8 mouse cellular contexts compared by ENCODE assay signal in the genomic region with DNA sequence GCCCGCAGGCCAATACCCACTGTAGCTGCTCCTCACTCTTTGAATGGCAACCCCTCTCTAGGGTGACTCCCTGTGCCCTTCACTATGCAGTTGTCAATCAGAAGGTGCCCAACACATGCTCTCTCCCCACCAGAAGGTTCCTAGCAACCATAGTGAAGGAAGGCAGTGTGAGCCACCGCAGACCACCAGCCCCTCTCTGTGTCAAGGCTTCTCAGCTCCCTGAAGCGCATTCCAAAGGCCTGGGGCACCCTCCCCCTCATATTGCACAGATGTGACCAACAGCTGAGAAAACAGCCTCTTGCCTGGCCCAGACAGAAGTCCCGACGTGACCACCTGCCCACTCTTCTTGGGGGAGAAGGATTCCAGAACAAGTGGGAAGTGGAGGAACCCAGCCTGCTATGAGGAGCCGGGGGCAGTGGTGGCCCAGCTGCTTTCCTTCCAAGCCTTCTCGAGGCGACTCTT. TPM values are rescaled to one million over a fixed set of nuclear protein-coding genes. Genes with fewer than 3 reads are reported as not detected.
DNase-seq lines count a peak whose midpoint lies in the region; ATAC-seq and TF ChIP-seq lines count a peak whose summit lies in the region.

No protein-coding gene starts in this region.

- H3K36me3 ChIP-seq in heart, adult 2 months (ENCODE audit: control insufficient read depth, insufficient read depth, low read length) = no peaks in the 10 kb centered on the region
- H3K36me3 ChIP-seq in hindbrain, embryonic 14.5 days (replicated peaks; ENCODE audit: control insufficient read depth, insufficient read depth) = peaks cover 6% of the 10 kb centered on the region; the same call in 1 of the 2 replicates
- H3K36me3 ChIP-seq in midbrain, embryonic 14.5 days (ENCODE audit: control insufficient read depth, insufficient read depth, low read length) = peaks cover 7% of the 10 kb centered on the region; the same call in 1 of the 2 replicates

- H3K4me3 ChIP-seq in heart, adult 2 months = peak overlapping the region; percentile 74
- H3K4me3 ChIP-seq in hindbrain, embryonic 14.5 days (replicated peaks; ENCODE audit: low read length) = peak overlapping the region; percentile 47
- peak overlapping the region; percentile 58 for H3K4me3 ChIP-seq in midbrain, embryonic 14.5 days (replicated peaks; ENCODE audit: low read depth, low read length)

- H3K27ac ChIP-seq in heart, adult 2 months = peak overlapping the region; percentile 83
- H3K27ac ChIP-seq in hindbrain, embryonic 14.5 days = peak overlapping the region; percentile 49
- H3K27ac ChIP-seq in midbrain, embryonic 14.5 days (replicated peaks; ENCODE audit: low read depth, low read length) = peak overlapping the region; percentile 66

- peaks cover 7% of the 10 kb centered on the region for H3K4me1 ChIP-seq in heart, adult 2 months (ENCODE audit: control insufficient read depth, insufficient read depth, low read length)
- H3K4me1 ChIP-seq in hindbrain, embryonic 14.5 days (replicated peaks; ENCODE audit: control insufficient read depth, insufficient read depth, low read length) = peaks cover 27% of the 10 kb centered on the region; the same call in 1 of the 2 replicates
- H3K4me1 ChIP-seq in midbrain, embryonic 14.5 days (ENCODE audit: control insufficient read depth, insufficient read depth, low read length) = peaks cover 30% of the 10 kb centered on the region

- H3K79me2 ChIP-seq in heart, adult 2 months (replicated peaks; ENCODE audit: control insufficient read depth, insufficient read depth, low read length) = no peaks in the 10 kb centered on the region

- WGBS in heart, adult 2 months = 30% methylated on average over 8 of the region's 8 CpGs
- WGBS in hindbrain, embryonic 14.5 days = 1% methylated on average over 8 of the region's 8 CpGs
- WGBS in midbrain, embryonic 14.5 days = 5% methylated on average over 8 of the region's 8 CpGs

- H3K4me2 ChIP-seq in hindbrain, embryonic 14.5 days (replicated peaks) = peak overlapping the region; percentile 78
- peak overlapping the region; percentile 94 for H3K4me2 ChIP-seq in midbrain, embryonic 14.5 days (ENCODE audit: low read length)

- no peak for TF ChIP-seq CTCF in heart, adult 2 months (IDR thresholded peaks at IDR 0.05)

- intact Hi-C loops in heart, adult 2 months (cut with DNase I) = loop anchor here (1.0 to 10.0 kb wide), 2 partner anchors 9 to 207 kb away; no protein-coding TSS in a partner anchor
- intact Hi-C loops in heart, postnatal 36 days (cut with DNase I) = no loop called here

- H3K9ac ChIP-seq in heart, adult 2 months (ENCODE audit: low read depth, low read length) = peak overlapping the region; percentile 72
- peak overlapping the region; percentile 69 for H3K9ac ChIP-seq in hindbrain, embryonic 14.5 days
- peak overlapping the region; percentile 71 for H3K9ac ChIP-seq in midbrain, embryonic 14.5 days (replicated peaks; ENCODE audit: low read length)

- H3K27me3 ChIP-seq in heart, adult 2 months (ENCODE audit: control insufficient read depth, insufficient read depth, low read length) = no peaks in the 10 kb centered on the region
- H3K27me3 ChIP-seq in hindbrain, embryonic 14.5 days (ENCODE audit: control insufficient read depth, insufficient read depth, low read length) = no peaks in the 10 kb centered on the region
- H3K27me3 ChIP-seq in midbrain, embryonic 14.5 days (ENCODE audit: control insufficient read depth, insufficient read depth, low read length) = no peaks in the 10 kb centered on the region

- peak in 1 of 2 experiments; percentile 29 for DNase-seq in heart, adult 2 months
- no peak for DNase-seq in heart, postnatal 36 days
- DNase-seq in embryo, embryonic 10 days (ENCODE audit: low spot score) = peak; percentile 64
- no peak for DNase-seq in hindbrain, embryonic 14.5 days (ENCODE audit: low spot score)
- DNase-seq in midbrain, embryonic 14.5 days = peak; percentile 48
- DNase-seq in cerebellum, adult 8-10 months = no peak
- no peak for DNase-seq in testis, postnatal 14 days (ENCODE audit: low spot score)
- DNase-seq in left cerebral cortex, adult 9 months (ENCODE audit: low spot score in 2 of 2) = no peak

- TF ChIP-seq EP300 in heart, adult 2 months (IDR thresholded peaks at IDR 0.05; ENCODE audit: insufficient read depth, low read depth, low read length) = no peak

- ATAC-seq in hindbrain, embryonic 14.5 days (ENCODE audit: low FRiP score) = 0 out of 2 replicates have a peak, but pooled peaks have one; percentile 68
- ATAC-seq in midbrain, embryonic 14.5 days (ENCODE audit: low FRiP score, low TSS enrichment) = 0 out of 2 replicates have a peak, but pooled peaks have one; percentile 19

- H3K9me3 ChIP-seq in hindbrain, embryonic 14.5 days (ENCODE audit: control insufficient read depth, low read length) = no peaks in the 10 kb centered on the region
- no peaks in the 10 kb centered on the region for H3K9me3 ChIP-seq in midbrain, embryonic 14.5 days (ENCODE audit: control insufficient read depth, low read length)

- TF ChIP-seq POLR2A in heart, adult 2 months (IDR thresholded peaks at IDR 0.05; ENCODE audit: insufficient read depth, low read depth, low read length) = no peak

RNA-seq across cellular contexts. Expression of a gene that starts 1.4 kb away (rescaled TPM):
- total RNA-seq in heart, adult 2 months (2021) = 10 to 100 TPM; 14.7 to 22.8 TPM
- 6.2 and 10.0 TPM in 2 replicates for polyA plus RNA-seq in heart, adult 2 months (2012; rRNA removed)
- 10 to 100 TPM; 18.7 to 22.7 TPM for total RNA-seq in heart, postnatal 36 days (2021)
- polyA plus RNA-seq in hindbrain, embryonic 14.5 days (2014; fragmentation: Nextera tagmentation; extraction: Ambion mirVana) = 20.5 and 20.7 TPM in 2 replicates
- polyA plus RNA-seq in midbrain, embryonic 14.5 days (2014; fragmentation: Nextera tagmentation; extraction: Ambion mirVana) = 19.0 and 28.8 TPM in 2 replicates

RNA-seq across cellular contexts. Expression of a gene that starts 23.8 kb away (rescaled TPM):
- under 1 TPM in 1 of 2 experiments, not detected in 1; 0.25 TPM for total RNA-seq in heart, adult 2 months (2021)
- not detected in 2 replicates for polyA plus RNA-seq in heart, adult 2 months (2012; rRNA removed)
- not detected for total RNA-seq in heart, postnatal 36 days (2021)
- 48.7 and 56.4 TPM in 2 replicates for polyA plus RNA-seq in hindbrain, embryonic 14.5 days (2014; fragmentation: Nextera tagmentation; extraction: Ambion mirVana)
- polyA plus RNA-seq in midbrain, embryonic 14.5 days (2014; fragmentation: Nextera tagmentation; extraction: Ambion mirVana) = 28.3 and 42.4 TPM in 2 replicates

RNA-seq across cellular contexts. Expression of a gene that starts 27.8 kb away (rescaled TPM):
- under 1 TPM in 1 of 2 experiments, not detected in 1; 0.09 TPM for total RNA-seq in heart, adult 2 months (2021)
- 0.32 and 0.55 TPM in 2 replicates for polyA plus RNA-seq in heart, adult 2 months (2012; rRNA removed)
- total RNA-seq in heart, postnatal 36 days (2021) = under 1 TPM in 1 of 2 experiments, not detected in 1; 0.19 TPM
- 89.1 and 99.3 TPM in 2 replicates for polyA plus RNA-seq in hindbrain, embryonic 14.5 days (2014; fragmentation: Nextera tagmentation; extraction: Ambion mirVana)
- 34.3 and 49.7 TPM in 2 replicates for polyA plus RNA-seq in midbrain, embryonic 14.5 days (2014; fragmentation: Nextera tagmentation; extraction: Ambion mirVana)

RNA-seq across cellular contexts. Expression of a gene that starts 41.7 kb away (rescaled TPM):
- total RNA-seq in heart, adult 2 months (2021) = 1 to 10 TPM; 4.7 to 5.5 TPM
- 17.2 and 18.7 TPM in 2 replicates for polyA plus RNA-seq in heart, adult 2 months (2012; rRNA removed)
- 1 to 10 TPM; 4.8 to 5.2 TPM for total RNA-seq in heart, postnatal 36 days (2021)
- polyA plus RNA-seq in hindbrain, embryonic 14.5 days (2014; fragmentation: Nextera tagmentation; extraction: Ambion mirVana) = 15.8 and 18.1 TPM in 2 replicates
- 19.1 and 21.7 TPM in 2 replicates for polyA plus RNA-seq in midbrain, embryonic 14.5 days (2014; fragmentation: Nextera tagmentation; extraction: Ambion mirVana)

RNA-seq across cellular contexts. Expression of a gene that starts 42.1 kb away (rescaled TPM):
- 10 to 100 TPM; 10.6 to 10.9 TPM for total RNA-seq in heart, adult 2 months (2021)
- 6.2 and 10.8 TPM in 2 replicates for polyA plus RNA-seq in heart, adult 2 months (2012; rRNA removed)
- total RNA-seq in heart, postnatal 36 days (2021) = 10 to 100 TPM; 10.2 to 12.3 TPM
- polyA plus RNA-seq in hindbrain, embryonic 14.5 days (2014; fragmentation: Nextera tagmentation; extraction: Ambion mirVana) = 17.0 and 18.5 TPM in 2 replicates
- 19.1 and 23.2 TPM in 2 replicates for polyA plus RNA-seq in midbrain, embryonic 14.5 days (2014; fragmentation: Nextera tagmentation; extraction: Ambion mirVana)

Comparison
In these comparisons a context has a peak if more than half of its experiments do, and no peak if none do; other contexts are left out.
1. DNase-seq: peak in embryo, embryonic 10 days (single experiment) and midbrain, embryonic 14.5 days (single experiment); none in heart, postnatal 36 days (0 of 2), hindbrain, embryonic 14.5 days (single experiment), cerebellum, adult 8-10 months (single experiment), testis, postnatal 14 days (single experiment) and left cerebral cortex, adult 9 months (0 of 2).
2. RNA of a gene that starts 23.8 kb away (polyA plus RNA-seq): 48.7 to 56.4 TPM in hindbrain, embryonic 14.5 days and 28.3 to 42.4 TPM in midbrain, embryonic 14.5 days; not detected in heart, adult 2 months; every median in the first group is over 10 times any median in the second.
3. RNA of a gene that starts 27.8 kb away (polyA plus RNA-seq): 89.1 to 99.3 TPM in hindbrain, embryonic 14.5 days and 34.3 to 49.7 TPM in midbrain, embryonic 14.5 days; 0.32 to 0.55 TPM in heart, adult 2 months; every median in the first group is over 10 times any median in the second.
4. Peak in every context shown above with its lines, with median percentiles within 50 percentile points of each other: H3K27ac ChIP-seq, H3K4me3 ChIP-seq and H3K9ac ChIP-seq.